Mouse (Mus musculus) forebrain, embryonic 16.5 days (tissue): Measurements from ENCODE around the gene Rpl27. TPM values are rescaled to one million over a fixed set of nuclear protein-coding genes. Genes with fewer than 3 reads are reported as not detected.

Experiments
- ATAC-seq: fragments of 200-750 bp; cut with Nextera tagmentation; 2 replicates; pipeline ENCODE4 v1.8.0; 2017; ENCODE audit warnings: mild to moderate bottlenecking, moderate library complexity
- H3K27ac ChIP-seq: fragments of 300-500 bp; sonication (generic); 2 replicates; pipeline ENCODE4 v1.5.1; 2014; ENCODE audit warnings: low read length, control low read depth
- H3K27me3 ChIP-seq: fragments of 300-500 bp; sonication (generic); replicated peaks from 2 replicates; pipeline ENCODE4 v1.6.1; 2014; ENCODE audit warnings: low read length; ENCODE audit not compliant: control insufficient read depth, insufficient read depth
- H3K36me3 ChIP-seq: fragments of 300-500 bp; sonication (generic); 2 replicates; pipeline ENCODE4 v1.6.1; 2014; ENCODE audit not compliant: control insufficient read depth, insufficient read depth
- H3K4me1 ChIP-seq: fragments of 300-500 bp; sonication (generic); replicated peaks from 2 replicates; pipeline ENCODE4 v1.6.1; 2014; ENCODE audit warnings: low read length; ENCODE audit not compliant: control insufficient read depth, insufficient read depth
- H3K4me2 ChIP-seq: fragments of 300-500 bp; sonication (generic); 2 replicates; pipeline ENCODE4 v1.6.1; 2014; ENCODE audit warnings: mild to moderate bottlenecking, low read length, control low read depth
- H3K4me3 ChIP-seq: fragments of 300-500 bp; sonication (generic); replicated peaks from 2 replicates; pipeline ENCODE4 v1.5.1; 2014; ENCODE audit warnings: mild to moderate bottlenecking, low read length, control low read depth
- H3K9ac ChIP-seq: fragments of 300-500 bp; sonication (generic); replicated peaks from 2 replicates; pipeline ENCODE4 v1.6.1; 2014; ENCODE audit warnings: low read depth, low read length, control low read depth
- H3K9me3 ChIP-seq: fragments of 300-500 bp; sonication (generic); 2 replicates; pipeline ENCODE4 v1.6.1; 2016; ENCODE audit warnings: low read length; ENCODE audit not compliant: control insufficient read depth
- WGBS: fragments of 180-500 bp; shearing (Covaris S2); extraction: QIAGEN DNeasy Blood & Tissue Kit; methylation state at CpG from one replicate; pipeline ENCODE4 v1.1.7; 2014; 5-methylcytosine and 5-hydroxymethylcytosine counted together
- microRNA-seq: library from miRNA; unstranded; fragments of <30 nt; microRNA quantifications from one replicate; pipeline ENCODE4, GENCODE M21; 2017
- polyA plus RNA-seq: library from polyadenylated mRNA; unstranded; fragments of >200 nt; fragmentation: Nextera tagmentation; extraction: Ambion mirVana; gene quantifications from 2 replicates; pipeline ENCODE4 v1.2.1, GENCODE M21; 2015

Rpl27 gene
- polyA plus RNA-seq, 1 experiment from 2014 or later = 219 TPM

DNA sequence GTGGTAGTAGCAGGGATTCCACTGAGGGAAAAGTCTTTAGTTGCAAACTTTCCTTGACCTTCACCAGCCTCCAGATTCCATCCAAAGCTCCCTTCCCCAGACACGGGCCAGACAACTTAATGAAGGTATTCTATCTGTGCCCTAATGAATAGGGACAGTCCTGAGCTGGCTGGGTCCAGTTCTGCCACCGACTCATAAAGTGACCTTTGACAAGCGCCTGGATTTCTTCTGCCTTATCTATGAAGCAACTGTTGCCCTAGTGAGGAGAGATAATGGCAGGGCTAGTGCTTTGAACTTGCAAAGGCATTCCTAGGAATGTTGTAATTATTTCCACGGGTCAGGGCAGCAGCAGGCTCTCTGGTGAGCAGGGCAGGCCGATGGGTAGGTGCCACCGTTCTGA is 38.8 kb downstream of the Rpl27 start:
- WGBS = 80% methylated on average over 6 of the region's 6 CpGs
- Histone ChIP-seq H3K36me3 (no peaks in the 10 kb centered on the region), H3K9ac (no peak overlapping the region), H3K4me2 (no peak overlapping the region), H3K9me3 (no peaks in the 10 kb centered on the region), H3K4me1 (peaks cover 25% of the 10 kb centered on the region), H3K27me3 (no peaks in the 10 kb centered on the region), H3K27ac (no peak overlapping the region), H3K4me3 (no peak overlapping the region)
- no peak for ATAC-seq

DNA sequence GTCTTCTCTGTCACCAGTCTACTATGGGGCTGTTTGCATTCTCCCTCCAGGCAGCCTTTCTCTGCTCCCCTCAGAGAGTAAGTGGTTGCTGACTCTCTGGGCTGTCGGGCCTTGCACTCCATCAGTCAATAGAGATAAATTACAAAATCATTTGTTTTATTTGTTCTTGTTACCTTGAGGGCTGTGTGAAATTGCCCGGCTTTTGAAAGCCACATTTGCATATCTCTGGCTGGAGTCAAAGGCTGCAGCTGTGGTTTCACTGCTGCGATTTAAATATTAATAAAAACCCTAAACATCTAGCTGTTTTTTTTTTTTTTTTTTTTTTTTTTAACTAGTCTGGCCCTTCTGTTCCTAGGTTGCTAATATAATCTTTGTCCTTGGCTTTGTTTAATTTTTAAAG is 41.7 kb downstream of the Rpl27 start:
- H3K27ac ChIP-seq = peak overlapping the region; percentile 4
- no peak for ATAC-seq
- no peaks in the 10 kb centered on the region for H3K27me3 ChIP-seq
- H3K36me3 ChIP-seq = no peaks in the 10 kb centered on the region
- H3K4me2 ChIP-seq = no peak overlapping the region
- H3K9me3 ChIP-seq = no peaks in the 10 kb centered on the region
- no peak overlapping the region for H3K9ac ChIP-seq
- 21% methylated on average over 3 of the region's 3 CpGs for WGBS
- H3K4me3 ChIP-seq = no peak overlapping the region
- H3K4me1 ChIP-seq = peaks cover 12% of the 10 kb centered on the region

DNA sequence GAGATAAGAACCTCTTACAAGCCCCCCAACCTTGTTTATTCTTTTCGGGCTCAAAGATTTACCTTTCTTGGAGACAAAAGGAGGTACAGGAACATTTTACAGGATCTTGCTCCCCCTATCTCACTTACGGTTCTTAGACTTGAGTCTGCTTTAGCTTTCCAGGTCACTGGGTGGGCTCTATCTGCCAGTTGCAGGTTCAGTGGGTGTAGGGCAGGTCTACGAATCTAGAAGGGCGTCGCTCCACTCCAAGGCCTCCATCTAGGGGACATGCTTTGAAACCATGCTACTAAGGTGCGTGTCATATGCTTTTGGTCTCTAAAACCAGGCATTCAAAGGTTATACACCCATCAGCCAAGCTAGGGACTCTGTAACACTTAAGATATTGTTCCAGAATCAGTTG is 42.1 kb downstream of the Rpl27 start:
- ATAC-seq = no peak
- H3K9ac ChIP-seq = no peak overlapping the region
- no peaks in the 10 kb centered on the region for H3K27me3 ChIP-seq
- no peak overlapping the region for H3K4me3 ChIP-seq
- WGBS = 74% methylated on average over 6 of the region's 6 CpGs
- peak overlapping the region; percentile 4; the same call in 1 of the 2 replicates for H3K27ac ChIP-seq
- H3K9me3 ChIP-seq = no peaks in the 10 kb centered on the region
- no peak overlapping the region for H3K4me2 ChIP-seq
- no peaks in the 10 kb centered on the region for H3K36me3 ChIP-seq
- peaks cover 8% of the 10 kb centered on the region for H3K4me1 ChIP-seq

- Histone ChIP-seq H3K9me3 (no peaks in the 10 kb centered on the region), H3K36me3 (no peaks in the 10 kb centered on the region), H3K9ac (no peak overlapping the region), H3K4me3 (no peak overlapping the region), H3K4me1 (peaks cover 2% of the 10 kb centered on the region), H3K27ac (no peak overlapping the region), H3K4me2 (no peak overlapping the region), H3K27me3 (no peaks in the 10 kb centered on the region)
- ATAC-seq = no peak
- 92% methylated on average over 7 of the region's 7 CpGs for WGBS
Measured at GRCm38 (mm10) chr11:101484814-101485213, 42.7 kb downstream of the Rpl27 start.

DNA sequence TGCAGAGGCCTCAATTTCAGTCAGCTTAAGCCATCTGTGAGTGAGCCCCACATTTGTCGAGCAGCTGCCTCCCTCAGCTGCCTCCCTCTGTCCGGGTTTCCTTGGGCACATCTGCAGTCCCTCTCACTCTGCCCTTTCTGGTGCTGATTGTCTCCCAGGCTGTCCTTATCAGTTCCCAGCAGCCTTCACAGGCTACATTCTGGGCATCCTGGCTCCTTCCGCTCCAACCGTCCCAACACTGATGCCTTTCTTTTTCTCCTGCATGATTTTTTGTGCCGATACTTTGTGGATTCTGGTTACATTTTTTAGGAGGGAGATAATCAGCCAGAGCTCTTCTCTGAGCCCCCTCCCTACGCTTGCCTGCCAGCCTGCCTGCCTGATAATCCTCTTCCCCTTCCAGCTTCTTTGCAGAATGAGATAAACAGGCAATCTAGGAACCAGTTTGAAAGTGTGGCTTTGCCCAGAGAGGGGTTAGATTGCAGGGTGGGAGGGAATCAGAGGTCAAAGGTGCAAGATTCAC is 43.5 kb downstream of the Rpl27 start:
- H3K27ac ChIP-seq = peak overlapping the region; percentile 25; the same call in 1 of the 2 replicates
- WGBS = 43% methylated on average over 6 of the region's 6 CpGs
- H3K27me3 ChIP-seq = no peaks in the 10 kb centered on the region
- no peaks in the 10 kb centered on the region; the same call in 1 of the 2 replicates for H3K4me1 ChIP-seq
- no peak; the same call in 1 of the 2 replicates for ATAC-seq
- no peak overlapping the region for H3K4me2 ChIP-seq
- no peaks in the 10 kb centered on the region for H3K36me3 ChIP-seq
- no peaks in the 10 kb centered on the region for H3K9me3 ChIP-seq
- no peak overlapping the region for H3K9ac ChIP-seq
- H3K4me3 ChIP-seq = no peak overlapping the region

GRCm38 (mm10) chr11:101486126-101486525 is 44.0 kb downstream of the Rpl27 start:
- no peaks in the 10 kb centered on the region; the same call in 1 of the 2 replicates for H3K4me1 ChIP-seq
- no peaks in the 10 kb centered on the region for H3K36me3 ChIP-seq
- no peak overlapping the region for H3K4me2 ChIP-seq
- H3K27ac ChIP-seq = no peak overlapping the region
- no peak for ATAC-seq
- no peak overlapping the region for H3K4me3 ChIP-seq
- no peaks in the 10 kb centered on the region for H3K27me3 ChIP-seq
- WGBS = 79% methylated on average over 6 of the region's 6 CpGs
- H3K9ac ChIP-seq = no peak overlapping the region
- H3K9me3 ChIP-seq = no peaks in the 10 kb centered on the region

Small RNA genes lying within 50 kb of the gene (microRNA-seq; reads per million reads assigned to microRNA genes)
- not detected for gene Mir6929

Other genes starting within 250 kb of the Rpl27 start
- 24.8 and 27.0 TPM in 2 replicates for gene Ezh1, start 215.8 kb upstream of the Rpl27 start, polyA plus RNA-seq
- gene Ramp2, start 196.3 kb upstream of the Rpl27 start, polyA plus RNA-seq = 67.4 and 72.0 TPM in 2 replicates
- gene Vps25, start 188.6 kb upstream of the Rpl27 start, polyA plus RNA-seq = 91.1 and 93.3 TPM in 2 replicates
- gene Wnk4, start 181.7 kb upstream of the Rpl27 start, polyA plus RNA-seq = 5.8 and 6.2 TPM in 2 replicates
- 0.91 TPM in 2 replicates for gene Cntd1, start 163.3 kb upstream of the Rpl27 start, polyA plus RNA-seq
- 191 and 197 TPM in 2 replicates for gene Coa3, start 163.2 kb upstream of the Rpl27 start, polyA plus RNA-seq
- gene Becn1, start 140.0 kb upstream of the Rpl27 start, polyA plus RNA-seq = 191 and 203 TPM in 2 replicates
- gene Psme3, start 126.1 kb upstream of the Rpl27 start, polyA plus RNA-seq = 127 and 137 TPM in 2 replicates
- gene Aoc2, start 117.2 kb upstream of the Rpl27 start, polyA plus RNA-seq = 1.9 and 3.2 TPM in 2 replicates
- 0.09 and 0.10 TPM in 2 replicates for gene Aoc3, start 111.7 kb upstream of the Rpl27 start, polyA plus RNA-seq
- not detected in 2 replicates for gene G6pc, start 74.7 kb upstream of the Rpl27 start, polyA plus RNA-seq
- gene Aarsd1, start 24.7 kb upstream of the Rpl27 start, polyA plus RNA-seq = 90.1 and 99.5 TPM in 2 replicates
- gene Gm27029, start 17.5 kb upstream of the Rpl27 start, polyA plus RNA-seq = 5.7 and 7.7 TPM in 2 replicates
- 32.5 TPM in 2 replicates for gene Rundc1, start 17.2 kb upstream of the Rpl27 start, polyA plus RNA-seq
- 2.0 TPM in 2 replicates for gene Ptges3l, start 17.0 kb upstream of the Rpl27 start, polyA plus RNA-seq
- gene Ifi35, start 6.1 kb downstream of the Rpl27 start, polyA plus RNA-seq = 2.2 and 2.5 TPM in 2 replicates
- 91.6 and 95.8 TPM in 2 replicates for gene Rnd2, start 22.7 kb downstream of the Rpl27 start, polyA plus RNA-seq
- gene Vat1, start 23.9 kb downstream of the Rpl27 start, polyA plus RNA-seq = 65.5 and 79.5 TPM in 2 replicates
- gene Brca1, start 109.7 kb downstream of the Rpl27 start, polyA plus RNA-seq = 5.4 and 6.8 TPM in 2 replicates
- 126 and 139 TPM in 2 replicates for gene Nbr1, start 109.9 kb downstream of the Rpl27 start, polyA plus RNA-seq
- 1.9 and 2.4 TPM in 2 replicates for gene Tmem106a, start 139.9 kb downstream of the Rpl27 start, polyA plus RNA-seq
- not detected in 2 replicates for gene Gm11634, start 157.0 kb downstream of the Rpl27 start, polyA plus RNA-seq
- gene Rdm1, start 184.9 kb downstream of the Rpl27 start, polyA plus RNA-seq = 21.9 and 32.2 TPM in 2 replicates
- gene Arl4d, start 223.2 kb downstream of the Rpl27 start, polyA plus RNA-seq = 36.5 and 42.2 TPM in 2 replicates